Mouse (Mus musculus) frontal cortex, adult (tissue): ENCODE results near the gene Gls.

ENCODE experiments used
- ATAC-seq: cut with Nextera tagmentation; 2 replicates; pipeline ENCODE4 v1.9.2; 2017; ENCODE audit warnings: mild to moderate bottlenecking, moderate library complexity, mixed read lengths; ENCODE audit not compliant: low TSS enrichment

Gene Gls

DNA sequence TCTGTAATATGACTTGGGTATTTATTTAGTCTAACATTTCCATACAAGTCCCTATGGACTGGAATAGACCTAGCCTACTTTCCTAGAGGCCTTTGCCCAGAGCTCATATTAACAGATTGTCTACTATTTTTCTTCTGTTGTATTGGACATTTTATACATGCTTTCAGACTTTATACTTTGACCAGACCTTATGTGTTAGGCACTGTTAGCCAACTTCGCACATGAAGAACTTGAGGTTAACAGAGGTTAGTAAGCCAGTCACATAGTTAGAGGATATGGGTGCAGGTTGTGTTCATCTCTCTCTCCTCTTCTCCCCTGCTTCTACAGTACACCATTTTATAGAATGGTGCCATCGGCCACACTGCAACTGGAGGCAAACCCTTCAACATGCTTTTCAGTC, 75.0 kb downstream of the Gls start:
- no peak for ATAC-seq

DNA sequence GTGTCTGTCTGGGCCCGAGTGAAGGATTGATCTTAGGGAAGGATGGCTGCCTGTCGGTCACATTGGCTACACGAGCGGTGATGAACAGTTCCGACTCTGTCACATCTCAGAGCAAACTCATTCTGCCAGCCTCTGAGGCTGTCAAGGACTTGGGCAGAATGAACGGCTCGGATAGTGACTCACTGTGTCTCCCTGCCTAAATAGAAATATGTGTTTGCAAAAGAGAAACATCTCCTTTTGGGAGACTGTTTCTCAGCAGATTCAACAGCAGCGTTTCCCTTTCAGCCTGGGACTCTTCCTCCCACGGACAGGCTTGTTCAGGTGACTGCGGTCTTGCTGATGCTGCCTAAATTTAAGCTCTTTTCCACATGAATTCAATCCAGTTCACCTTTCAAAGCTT, 76.7 kb downstream of the Gls start:
- ATAC-seq: peak; percentile 68

DNA sequence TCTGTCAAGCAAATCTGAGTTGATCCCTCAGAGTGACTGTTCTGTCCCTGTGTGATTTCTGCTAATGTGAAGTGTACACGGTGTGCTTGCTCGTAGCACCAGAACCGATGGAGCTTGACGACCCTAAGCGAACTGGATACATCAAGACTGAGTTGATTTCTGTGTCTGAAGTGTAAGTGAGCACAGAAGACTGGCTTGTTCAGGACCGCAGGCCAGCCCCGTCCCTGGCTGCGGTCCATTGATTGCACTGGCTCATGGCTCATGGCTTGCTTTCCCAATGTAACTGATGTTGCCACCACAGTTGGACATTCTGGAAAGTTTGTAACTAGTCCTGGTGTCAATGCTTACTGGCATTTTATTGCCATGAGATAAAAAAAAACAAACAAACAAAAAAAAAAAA, 78.1 kb downstream of the Gls start:
- ATAC-seq: no peak

DNA sequence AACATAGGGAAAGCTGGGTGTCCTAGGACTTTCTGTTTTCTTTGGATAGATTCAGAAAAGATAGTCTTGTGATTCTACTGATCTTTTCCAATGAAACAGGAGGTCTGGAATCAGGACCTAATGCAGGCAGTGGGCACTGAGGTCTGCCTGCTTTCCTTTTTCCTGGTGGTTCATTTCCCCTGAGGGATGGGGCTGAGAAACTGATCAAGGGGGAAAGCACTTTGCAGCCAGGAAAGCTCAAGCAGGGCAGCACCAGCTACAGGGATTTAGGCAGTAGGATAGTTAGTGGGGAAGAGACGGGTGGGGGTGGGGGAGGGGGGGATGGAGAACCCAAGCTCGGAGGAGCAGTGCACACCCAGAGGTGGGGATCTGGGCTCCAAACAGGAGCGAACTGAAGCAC, 80.1 kb downstream of the Gls start:
- no peak for ATAC-seq

DNA sequence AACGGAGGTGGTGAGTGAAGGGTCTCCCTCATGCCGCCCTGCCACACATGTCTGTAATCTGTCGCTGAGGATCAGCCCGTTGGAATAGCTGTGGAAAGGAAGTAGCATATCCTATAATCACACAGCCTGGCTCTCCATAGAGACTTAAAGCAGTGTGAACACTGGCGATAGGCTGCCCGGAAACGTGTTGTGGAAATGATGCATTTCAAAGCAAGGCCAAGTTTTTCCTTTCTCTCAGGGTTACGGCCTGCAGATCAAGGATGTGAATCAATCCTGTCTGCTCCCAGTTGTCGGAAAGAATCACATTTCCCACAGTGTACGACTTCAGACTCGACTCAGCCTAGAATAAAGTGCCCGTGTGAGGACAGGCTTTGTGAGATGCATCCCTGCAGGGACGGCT, 80.7 kb downstream of the Gls start:
- ATAC-seq: no peak

DNA sequence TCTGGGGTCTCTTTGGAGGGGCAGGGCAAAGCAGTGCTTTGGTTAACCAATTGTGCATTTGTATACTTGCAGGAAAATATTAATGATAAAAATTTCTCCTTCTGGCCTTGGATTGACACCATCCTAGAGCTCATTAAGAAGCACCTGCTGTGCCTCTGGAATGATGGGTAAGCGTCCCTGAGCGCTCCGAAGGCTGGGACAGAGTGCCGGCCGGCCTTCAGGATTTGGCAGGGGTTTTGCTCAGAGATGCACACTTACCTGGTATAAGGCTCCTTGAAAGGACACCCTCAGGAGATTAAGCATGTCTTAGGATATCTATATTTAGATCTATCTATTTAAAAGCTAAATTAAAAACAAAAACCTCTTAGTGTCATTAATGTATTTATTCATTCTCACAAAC, 81.9 kb downstream of the Gls start:
- ATAC-seq: no peak

DNA sequence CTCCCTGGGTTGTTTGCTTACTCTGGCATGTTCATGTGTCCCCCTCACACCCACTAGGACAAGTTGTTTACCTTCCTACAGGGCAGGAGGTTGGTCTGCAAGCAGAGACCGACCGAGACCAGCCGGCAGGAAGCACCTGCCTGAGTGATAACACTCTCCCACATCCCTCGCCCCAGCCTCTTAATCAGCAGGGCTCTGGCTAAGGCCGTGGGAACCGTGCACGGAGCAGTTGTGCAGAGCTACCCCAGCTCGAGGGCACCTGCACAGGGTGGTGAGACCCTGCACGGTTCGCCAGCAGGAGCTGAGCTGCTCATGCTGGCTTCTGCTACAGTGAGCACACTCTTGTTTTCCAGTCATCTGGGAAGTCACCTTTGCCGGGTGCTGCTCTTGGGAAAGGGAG, 82.4 kb downstream of the Gls start:
- ATAC-seq: no peak

DNA sequence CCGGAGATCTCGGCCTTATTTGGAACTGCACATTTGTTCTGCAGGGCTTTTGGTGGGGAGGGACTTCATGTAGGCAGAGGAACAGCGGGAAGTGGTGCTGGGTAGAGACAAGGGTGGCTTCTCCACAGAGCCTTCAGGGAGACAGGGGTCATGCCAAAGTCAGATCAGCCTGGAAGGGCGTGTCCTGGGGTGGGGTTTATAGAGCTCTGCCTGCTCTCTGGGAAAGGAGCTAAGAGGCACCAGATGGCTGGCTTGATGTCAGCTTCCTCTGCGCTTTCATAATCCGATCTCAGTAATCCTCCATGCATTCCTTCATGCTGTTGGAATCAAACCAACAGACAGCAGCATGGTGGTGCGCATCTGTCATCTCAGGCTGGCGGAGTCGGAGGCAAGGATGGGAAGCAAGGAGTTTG, 83.1 kb downstream of the Gls start:
- ATAC-seq: peak; percentile 70

DNA sequence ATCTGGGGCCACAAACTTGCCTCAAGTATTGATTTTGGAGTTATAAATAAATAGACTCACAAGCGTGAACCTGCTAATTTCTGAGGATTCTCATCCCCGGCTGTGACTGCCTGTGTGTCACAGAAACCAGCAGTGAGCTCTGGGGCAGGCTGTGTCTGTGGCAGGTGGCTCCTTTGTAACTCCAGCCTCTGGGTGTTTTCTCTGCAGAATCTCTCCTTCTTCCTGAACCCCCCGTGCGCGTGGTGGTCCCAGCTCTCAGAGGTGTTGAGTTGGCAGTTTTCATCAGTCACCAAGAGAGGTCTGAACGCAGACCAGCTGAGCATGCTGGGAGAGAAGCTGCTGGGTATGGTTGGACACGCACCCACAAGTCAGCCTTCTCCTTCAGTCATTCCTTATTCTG, 84.3 kb downstream of the Gls start:
- no peak for ATAC-seq

DNA sequence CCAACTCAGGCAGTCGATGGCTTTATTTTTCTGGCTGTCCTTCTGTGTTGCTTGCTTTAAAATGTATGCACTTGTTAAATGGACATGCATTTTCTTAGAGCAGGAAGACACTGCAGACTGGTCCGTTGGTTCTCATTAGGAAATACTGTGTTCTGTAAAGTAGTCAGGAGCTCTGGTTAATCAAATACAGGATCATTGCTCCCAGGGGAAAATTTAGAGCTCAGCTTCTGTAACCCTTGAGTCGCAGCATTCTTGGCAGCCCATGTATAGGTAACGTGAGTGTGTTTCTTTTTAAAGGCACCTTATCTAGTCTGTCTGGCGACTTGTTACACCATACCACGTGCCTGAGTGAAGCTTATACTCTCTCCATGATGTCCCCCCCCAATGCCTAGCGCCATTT, 84.9 kb downstream of the Gls start:
- no peak for ATAC-seq

DNA sequence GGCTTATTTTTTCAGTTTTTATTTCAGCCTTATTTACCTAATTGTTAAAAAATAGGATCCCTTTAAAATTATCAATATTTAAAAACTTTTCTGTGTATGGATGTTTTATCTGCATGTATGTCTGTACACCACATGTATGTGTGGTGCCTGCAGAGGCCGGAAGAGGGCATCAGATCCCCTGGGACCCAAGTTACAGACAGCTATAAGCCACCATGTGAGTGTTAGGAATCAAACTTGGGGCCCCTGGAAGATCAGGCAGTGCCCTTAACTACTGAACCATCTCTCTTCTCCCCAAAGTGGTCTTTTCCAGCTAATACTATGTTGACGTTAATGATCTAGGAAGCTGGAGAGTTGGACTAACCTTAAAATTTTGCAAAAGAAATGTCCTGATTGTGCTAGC, 85.6 kb downstream of the Gls start:
- ATAC-seq: no peak

DNA sequence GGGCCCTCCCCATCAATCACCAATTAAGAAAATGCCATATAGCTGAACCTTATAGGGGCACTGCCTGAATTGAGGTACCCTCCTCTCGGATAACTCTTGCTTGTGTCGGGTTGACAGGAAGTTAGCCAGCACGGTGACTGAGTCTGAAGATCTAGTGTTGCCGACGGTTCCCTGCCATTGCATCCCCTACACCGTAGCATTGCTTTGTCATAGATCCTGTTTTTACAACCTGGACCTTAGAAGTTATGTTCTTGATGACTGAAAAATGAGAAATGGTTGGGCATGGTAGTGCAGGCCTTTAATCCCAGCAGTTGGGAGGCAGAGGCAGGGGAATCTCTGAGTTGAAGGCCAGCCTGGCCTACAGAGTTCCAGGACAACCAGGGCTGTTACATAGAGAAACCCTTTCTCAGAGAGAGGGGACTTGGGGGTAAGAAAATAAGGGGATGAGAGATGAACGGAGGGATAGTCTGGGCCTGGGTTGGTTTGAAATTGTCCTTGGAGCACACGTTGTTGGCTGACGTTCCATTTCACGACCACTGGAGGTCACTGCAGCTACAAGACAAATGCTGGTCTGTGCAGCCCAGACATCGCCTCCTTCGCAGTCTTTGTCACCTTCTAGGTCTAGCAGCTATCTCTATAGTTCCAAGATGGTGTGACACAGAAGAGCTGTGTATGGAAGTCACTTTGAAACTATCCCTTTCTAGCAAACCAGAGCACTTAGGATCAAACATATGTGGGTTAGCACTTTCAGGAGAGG, 86.6 kb downstream of the Gls start:
- ATAC-seq: peak; percentile 53

DNA sequence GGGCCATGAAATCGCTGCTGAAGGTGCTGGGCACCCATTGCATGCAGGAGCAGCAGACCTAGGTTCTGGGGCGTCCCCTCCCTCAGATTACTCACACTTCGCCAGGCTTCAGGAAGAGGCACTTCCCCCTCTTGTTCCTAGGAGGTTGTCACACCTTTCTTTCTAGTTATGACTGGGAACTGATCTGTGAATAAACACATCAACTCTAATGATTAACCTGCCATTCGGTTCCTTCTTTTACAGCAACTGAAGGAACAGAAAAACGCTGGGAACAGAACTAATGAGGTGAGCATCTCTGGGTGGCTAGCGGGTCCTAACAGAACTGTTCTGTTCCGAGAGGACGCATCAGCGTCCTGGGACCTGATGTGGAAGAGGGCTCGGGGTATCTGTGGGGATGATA, 88.1 kb downstream of the Gls start:
- ATAC-seq: no peak

DNA sequence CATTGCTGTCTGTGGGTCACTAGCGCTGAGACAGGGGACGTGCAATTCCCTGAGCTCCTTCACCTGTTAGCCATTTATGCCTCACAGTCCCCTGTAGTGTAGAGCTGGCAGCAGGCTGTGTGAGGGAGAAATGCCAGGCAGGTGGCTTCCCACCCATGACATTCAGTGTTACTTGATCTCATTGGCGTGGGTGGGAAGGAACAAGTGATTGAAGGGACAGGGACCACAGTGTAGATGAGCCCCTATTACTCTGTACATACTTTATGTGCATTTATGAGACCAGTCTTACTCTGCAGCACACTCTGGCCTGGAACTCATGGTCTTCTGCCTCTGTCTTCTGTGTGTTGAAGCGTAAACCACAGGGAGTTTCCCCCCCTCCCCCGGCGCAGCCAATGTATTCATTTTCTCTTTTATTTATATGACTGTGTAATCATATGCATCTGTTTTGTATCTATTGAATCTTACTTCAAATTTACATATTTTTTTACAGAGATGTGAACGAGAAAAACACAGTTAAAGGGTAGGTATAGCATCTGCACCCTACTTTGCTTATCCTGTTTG, 89.4 kb downstream of the Gls start:
- ATAC-seq: no peak

DNA sequence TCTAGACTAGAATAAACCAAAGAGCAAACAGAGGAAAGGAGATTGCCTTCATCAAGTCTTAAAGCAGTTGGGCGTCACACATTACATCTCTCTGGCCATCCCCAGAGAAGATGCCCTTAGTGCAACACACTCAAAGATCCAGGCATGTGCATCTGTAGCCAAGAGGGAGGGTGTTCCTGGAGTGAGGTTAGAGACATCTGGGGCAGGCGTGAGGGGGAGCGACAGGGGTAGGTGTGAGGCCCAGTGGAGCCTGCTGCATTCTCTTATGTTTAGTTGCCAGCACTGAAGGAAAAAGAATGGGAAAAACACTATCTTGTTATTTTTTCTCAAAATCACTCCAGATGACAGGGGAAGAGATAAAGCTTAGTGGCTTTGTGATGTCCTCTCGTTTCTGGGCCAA, 89.8 kb downstream of the Gls start:
- no peak for ATAC-seq

DNA sequence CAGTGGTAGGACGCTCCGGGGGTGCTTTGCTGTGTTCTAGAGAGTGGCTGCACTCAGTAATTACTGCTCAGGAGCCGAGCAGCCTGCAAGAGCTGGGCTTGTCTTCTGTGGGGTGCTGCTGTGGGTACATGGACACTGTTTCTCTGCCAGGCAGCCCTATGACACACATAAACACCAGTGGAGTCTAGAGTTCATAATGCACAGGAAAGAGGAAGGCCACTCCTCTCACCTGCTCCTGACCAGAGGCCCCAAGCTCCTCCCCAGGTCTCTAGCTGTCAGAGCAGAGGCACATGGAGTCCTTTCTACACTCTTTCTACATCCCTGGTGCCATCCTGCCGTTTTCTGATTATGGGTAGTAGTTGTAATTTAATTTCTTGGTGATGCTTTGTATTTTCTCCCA, 90.9 kb downstream of the Gls start:
- no peak for ATAC-seq

DNA sequence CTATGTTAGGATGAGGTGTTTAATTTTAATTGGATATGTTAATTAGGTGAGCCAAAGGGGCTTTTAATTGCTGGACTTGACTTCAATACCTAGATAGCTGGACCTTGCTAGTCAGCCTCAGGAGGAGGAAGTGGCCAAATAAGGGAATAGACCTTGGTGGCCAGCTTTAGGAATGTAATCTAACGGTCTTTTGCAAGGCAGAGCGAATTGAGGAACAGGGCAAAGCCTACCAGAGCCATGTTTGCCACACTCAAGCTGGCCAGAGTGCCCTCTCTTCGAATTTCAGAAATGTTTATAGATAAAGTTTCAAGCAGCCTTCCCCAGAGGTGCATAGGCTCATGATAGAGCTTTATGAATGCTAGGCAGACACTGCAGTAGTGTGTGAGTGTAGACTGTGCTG, 91.5 kb downstream of the Gls start:
- ATAC-seq: no peak

DNA sequence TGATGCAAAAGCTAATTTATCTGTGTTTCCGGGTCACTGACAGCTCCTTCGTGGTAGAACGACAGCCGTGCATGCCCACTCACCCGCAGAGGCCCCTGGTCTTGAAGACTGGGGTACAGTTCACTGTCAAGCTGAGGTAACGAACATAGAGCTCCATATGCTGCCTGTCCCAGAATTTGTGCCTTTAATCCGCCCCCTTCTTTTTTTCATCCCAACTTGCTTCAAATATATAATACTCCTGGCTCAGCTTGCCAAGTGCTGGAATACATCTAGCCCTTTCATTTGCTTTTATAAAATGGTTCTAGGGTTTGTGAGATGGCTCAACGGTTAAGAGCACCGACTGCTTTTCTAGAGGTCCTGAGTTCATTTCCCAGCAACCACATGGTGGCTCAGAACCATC, 92.5 kb downstream of the Gls start:
- peak; percentile 81 for ATAC-seq

DNA sequence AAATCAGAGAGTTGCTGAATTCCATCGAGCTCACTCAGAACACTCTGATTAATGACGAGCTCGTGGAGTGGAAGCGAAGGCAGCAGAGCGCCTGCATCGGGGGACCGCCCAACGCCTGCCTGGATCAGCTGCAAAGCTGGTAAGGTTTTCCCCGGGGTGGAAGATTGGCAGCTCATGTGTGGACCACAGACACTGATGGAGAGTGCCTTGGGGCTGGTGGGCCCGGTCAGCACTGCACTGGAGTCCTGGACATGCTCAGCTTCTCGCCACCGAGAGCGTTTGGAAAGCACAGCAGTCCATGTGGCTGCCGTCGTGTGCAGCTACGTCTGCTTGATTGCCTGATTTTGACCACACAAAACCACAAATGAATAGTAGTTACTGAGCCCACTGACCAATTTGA, 95.7 kb downstream of the Gls start:
- ATAC-seq: no peak

DNA sequence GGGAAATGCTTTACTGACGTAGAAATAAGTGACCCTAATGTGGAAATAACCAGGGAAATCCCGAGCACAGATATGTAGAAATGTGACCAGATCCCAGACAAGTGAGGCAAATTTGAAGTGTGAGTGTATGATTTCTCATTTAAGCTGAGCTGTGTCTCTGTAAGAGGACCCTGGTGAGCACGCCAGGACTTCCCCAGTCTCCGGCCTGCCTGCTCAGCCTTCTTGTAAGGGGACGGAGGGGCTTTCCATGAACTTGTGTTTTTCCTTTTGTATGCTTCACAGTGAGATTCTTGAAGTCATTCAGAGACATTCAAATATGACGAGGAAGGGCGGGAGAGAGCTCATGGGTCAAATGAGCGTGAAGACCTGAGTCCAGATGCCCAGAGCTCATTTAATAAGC, 99.8 kb downstream of the Gls start:
- no peak for ATAC-seq

DNA sequence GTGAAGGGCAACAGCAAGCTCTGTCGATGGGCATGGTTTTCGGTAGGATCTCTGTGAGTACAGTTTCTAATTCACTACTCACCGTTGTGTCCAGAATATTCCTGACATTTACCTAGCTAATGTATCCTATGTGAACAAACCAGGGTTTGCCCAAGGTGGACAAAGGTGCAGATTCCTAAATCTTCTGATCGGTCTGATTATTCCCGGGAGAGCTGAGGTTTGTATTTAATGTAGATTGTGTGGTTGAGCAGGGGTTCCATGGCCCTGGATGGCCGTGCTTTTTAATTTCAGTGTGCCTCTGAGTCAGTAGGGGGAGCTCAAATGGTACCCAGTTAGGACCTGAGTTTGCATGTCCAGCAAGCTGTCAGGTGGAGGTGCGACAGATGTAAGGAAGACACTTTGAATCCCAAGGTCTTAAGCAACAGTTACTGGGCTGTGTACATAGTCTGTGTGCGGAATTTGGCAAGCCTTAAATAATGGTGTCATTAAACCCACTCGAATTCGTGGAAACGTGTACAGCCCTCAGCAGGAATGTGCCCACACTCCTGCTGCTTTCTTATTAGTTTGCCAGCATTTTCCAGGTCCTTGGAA, 101.2 kb downstream of the Gls start:
- peak; percentile 83 for ATAC-seq

DNA sequence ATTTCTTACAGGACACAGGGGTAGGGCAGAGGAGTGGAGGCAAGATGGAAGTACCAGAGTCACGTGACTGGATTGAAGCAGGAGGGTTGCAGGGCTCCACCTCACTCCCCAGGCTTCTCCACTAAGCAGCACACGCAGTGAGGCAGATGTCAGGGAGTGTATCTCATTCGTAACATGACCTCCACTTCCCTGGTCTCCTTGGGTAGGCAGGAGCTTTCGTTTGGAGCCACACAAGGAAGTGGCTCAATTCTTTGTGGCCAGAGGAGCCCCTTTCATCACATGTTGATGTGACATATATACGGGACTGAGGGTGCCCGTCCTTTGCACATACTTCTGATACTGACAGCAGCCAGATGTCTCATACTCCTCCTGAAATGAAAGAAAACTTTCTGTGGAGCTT, 103.2 kb downstream of the Gls start:
- ATAC-seq: no peak

DNA sequence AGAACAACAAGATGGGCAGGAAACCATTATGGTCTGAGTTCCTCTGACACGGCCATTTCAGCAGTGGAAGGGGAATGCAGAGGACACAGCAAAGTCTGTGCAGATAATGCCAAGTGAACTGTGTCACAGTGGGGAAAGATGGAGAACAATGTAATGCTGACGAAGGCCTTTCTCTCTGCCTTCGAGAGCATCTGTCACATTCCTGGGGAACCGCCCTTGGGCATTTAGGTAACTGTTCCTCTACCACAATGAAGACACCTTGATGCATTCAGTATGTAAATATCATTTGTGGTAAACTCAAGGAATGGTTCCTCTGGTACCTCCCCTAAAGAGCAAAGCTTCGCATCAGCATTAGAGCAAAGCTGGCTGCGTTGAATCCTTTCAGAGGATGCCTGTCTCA, 105.7 kb downstream of the Gls start:
- no peak for ATAC-seq

DNA sequence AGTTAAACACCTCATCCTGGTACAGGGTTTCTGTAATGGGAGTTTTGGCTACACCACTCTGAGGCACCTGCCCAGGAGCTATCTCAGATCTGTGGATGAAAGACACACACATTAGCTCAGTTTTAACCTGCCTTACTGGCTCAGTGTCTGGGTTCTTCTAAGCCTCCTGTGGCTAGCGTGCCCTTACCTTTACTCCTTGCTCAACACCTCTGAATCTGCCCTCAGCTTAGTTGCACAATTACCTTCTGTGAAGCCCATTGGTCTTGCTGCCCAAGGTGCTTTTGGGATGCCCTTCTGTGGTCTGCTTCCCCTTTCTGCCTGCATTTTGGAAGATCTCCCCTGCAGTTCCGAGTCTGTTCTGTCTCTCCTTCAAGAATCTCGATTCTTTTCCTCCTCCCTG, 108.2 kb downstream of the Gls start:
- ATAC-seq: no peak
